Mouse (Mus musculus) small intestine, adult 2 months (tissue): ENCODE measurements around the gene Lrp3.

Experiments
- CTCF ChIP-seq: fragments of 200-500 bp; IDR thresholded peaks from 2 replicates; pipeline ENCODE4 v1.5.1; 2012; ENCODE audit warnings: low read depth, mild to moderate bottlenecking, control low read depth, inconsistent platforms, low read length, moderate library complexity, mixed read lengths; ENCODE audit not compliant: insufficient replicate concordance, insufficient read length; ENCODE audit errors: extremely low read depth
- POLR2A ChIP-seq: fragments of 200-500 bp; IDR thresholded peaks from 2 replicates; pipeline ENCODE4 v1.6.1; 2012; ENCODE audit warnings: low read depth, mild to moderate bottlenecking, control low read depth, inconsistent platforms, low read length, moderate library complexity

GRCm38 (mm10) chr7:35191276-35191675, 24.0 kb downstream of the Lrp3 start:
- TF ChIP-seq CTCF (no peak), POLR2A (no peak)
